Mouse (Mus musculus) kidney, adult 9 months (tissue): ENCODE results near the gene Trpm8.

Source experiments
- DNase-seq: peaks from one replicate; pipeline ENCODE4 v3.0.0; 2022

The Trpm8 gene

GRCm38 (mm10) chr1:88286136-88286845 lies 8.8 kb downstream of the Trpm8 start:
- no peak for DNase-seq

GRCm38 (mm10) chr1:88286887-88287696 lies 9.6 kb downstream of the Trpm8 start:
- no peak for DNase-seq

GRCm38 (mm10) chr1:88287697-88287980 lies 10.2 kb downstream of the Trpm8 start:
- peak; percentile 83 for DNase-seq

GRCm38 (mm10) chr1:88288056-88288788 lies 10.8 kb downstream of the Trpm8 start:
- peak; percentile 66 for DNase-seq

- no peak for DNase-seq
Observed at GRCm38 (mm10) chr1:88288789-88289127, 11.3 kb downstream of the Trpm8 start.

- DNase-seq, result no peak
Observed at GRCm38 (mm10) chr1:88289152-88289551, 11.7 kb downstream of the Trpm8 start.

- peak; percentile 78 for DNase-seq
Observed at GRCm38 (mm10) chr1:88289917-88290316, 12.5 kb downstream of the Trpm8 start.

GRCm38 (mm10) chr1:88290511-88290910 lies 13.1 kb downstream of the Trpm8 start:
- DNase-seq, result peak; percentile 1

- peak; percentile 2 for DNase-seq
Observed at GRCm38 (mm10) chr1:88291409-88292005, 14.0 kb downstream of the Trpm8 start.

GRCm38 (mm10) chr1:88292057-88292456 lies 14.6 kb downstream of the Trpm8 start:
- no peak for DNase-seq

- no peak for DNase-seq
Observed at GRCm38 (mm10) chr1:88294650-88295049, 17.2 kb downstream of the Trpm8 start.

- DNase-seq, result no peak
Observed at GRCm38 (mm10) chr1:88296171-88296920, 18.9 kb downstream of the Trpm8 start.

- no peak for DNase-seq
Observed at GRCm38 (mm10) chr1:88297480-88298258, 20.2 kb downstream of the Trpm8 start.

GRCm38 (mm10) chr1:88298686-88299528 lies 21.4 kb downstream of the Trpm8 start:
- no peak for DNase-seq

GRCm38 (mm10) chr1:88299529-88299945 lies 22.1 kb downstream of the Trpm8 start:
- no peak for DNase-seq

- no peak for DNase-seq
Observed at GRCm38 (mm10) chr1:88300301-88301050, 23.0 kb downstream of the Trpm8 start.

- DNase-seq, result no peak
Observed at GRCm38 (mm10) chr1:88301121-88302014, 23.9 kb downstream of the Trpm8 start.

GRCm38 (mm10) chr1:88302057-88302740 lies 24.7 kb downstream of the Trpm8 start:
- DNase-seq, result no peak
